Mouse (Mus musculus) stomach, embryonic 15.5 days (tissue): ENCODE results near the gene Inca1. TPM values are rescaled to one million over a fixed set of nuclear protein-coding genes. Genes with fewer than 3 reads are reported as not detected.

ENCODE experiments used
- ATAC-seq: fragments of 200-750 bp; cut with Nextera tagmentation; 2 replicates; pipeline ENCODE4 v1.8.0; 2017; ENCODE audit warnings: low read depth, moderate number of reproducible peaks, moderate TSS enrichment; ENCODE audit not compliant: insufficient read depth, low FRiP score
- H3K27ac ChIP-seq: fragments of 300-500 bp; sonication (generic); 2 replicates; pipeline ENCODE4 v1.5.1; 2015; ENCODE audit warnings: mild to moderate bottlenecking, inconsistent platforms
- H3K27me3 ChIP-seq: fragments of 300-500 bp; sonication (generic); replicated peaks from 2 replicates; pipeline ENCODE4 v1.6.1; 2015; ENCODE audit warnings: inconsistent platforms
- H3K36me3 ChIP-seq: fragments of 300-500 bp; sonication (generic); 2 replicates; pipeline ENCODE4 v1.6.1; 2015; ENCODE audit warnings: inconsistent platforms
- H3K4me1 ChIP-seq: fragments of 300-500 bp; sonication (generic); 2 replicates; pipeline ENCODE4 v1.6.1; 2015; ENCODE audit warnings: inconsistent platforms
- H3K4me2 ChIP-seq: fragments of 300-500 bp; sonication (generic); 2 replicates; pipeline ENCODE4 v1.6.1; 2015; ENCODE audit warnings: mild to moderate bottlenecking, inconsistent platforms
- H3K4me3 ChIP-seq: fragments of 300-500 bp; sonication (generic); replicated peaks from 2 replicates; pipeline ENCODE4 v1.5.1; 2015; ENCODE audit warnings: inconsistent platforms
- H3K9ac ChIP-seq: fragments of 300-500 bp; sonication (generic); 2 replicates; pipeline ENCODE4 v1.6.1; 2015; ENCODE audit warnings: inconsistent platforms
- H3K9me3 ChIP-seq: fragments of 300-500 bp; sonication (generic); 2 replicates; pipeline ENCODE4 v1.6.1; 2016; ENCODE audit warnings: inconsistent platforms
- WGBS: fragments of 180-500 bp; shearing (Covaris S2); methylation state at CpG from one replicate; pipeline ENCODE4 v1.1.7; 2015; 5-methylcytosine and 5-hydroxymethylcytosine counted together
- polyA plus RNA-seq: library from polyadenylated mRNA; unstranded; fragments of >200 nt; fragmentation: Nextera tagmentation; extraction: Ambion mirVana; gene quantifications from 2 replicates; pipeline ENCODE4 v1.2.1, GENCODE M21; 2015

Gene Inca1
- polyA plus RNA-seq, 1 experiment from 2014 or later = 1.1 TPM

DNA sequence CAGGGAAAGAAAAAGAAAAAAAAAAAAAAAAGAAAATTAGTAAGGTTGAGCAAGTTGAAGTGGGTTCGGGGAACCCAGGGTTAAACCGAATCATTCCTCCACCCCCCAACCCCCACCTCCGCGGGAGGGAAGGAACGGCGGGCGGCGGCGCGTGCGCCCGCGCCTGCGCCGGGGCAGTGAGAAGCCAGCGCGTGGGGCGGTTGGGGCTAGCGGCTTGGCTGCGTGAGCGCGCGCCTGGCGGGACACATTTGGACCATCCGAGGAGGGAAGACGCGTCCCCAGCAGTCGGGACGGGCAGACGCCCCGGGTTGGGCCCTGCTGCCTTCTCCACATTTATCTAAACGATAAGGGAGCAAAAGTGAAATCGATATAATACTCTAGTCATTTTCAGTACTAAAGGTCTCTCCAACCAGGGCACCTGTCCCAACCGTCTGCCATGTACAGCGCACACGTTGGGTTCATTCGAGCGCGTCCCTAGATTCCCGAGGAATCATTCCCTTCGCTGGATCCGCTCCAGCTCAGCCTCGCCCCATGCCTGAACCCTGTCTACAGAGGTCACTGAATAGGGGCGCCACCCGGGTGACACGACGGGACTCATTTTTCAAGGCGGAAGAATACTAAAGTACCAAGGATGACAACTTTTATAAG, 44.9 kb downstream of the Inca1 start:
- WGBS = under 1% methylated on average over 48 of the region's 48 CpGs
- peak; percentile 44 for ATAC-seq
- H3K4me3 ChIP-seq = peak overlapping the region; percentile 73
- no peaks in the 10 kb centered on the region for H3K27me3 ChIP-seq
- H3K36me3 ChIP-seq = peaks cover 20% of the 10 kb centered on the region
- peaks cover 53% of the 10 kb centered on the region for H3K4me1 ChIP-seq
- H3K9me3 ChIP-seq = no peaks in the 10 kb centered on the region
- H3K27ac ChIP-seq = peak overlapping the region; percentile 97
- H3K4me2 ChIP-seq = peak overlapping the region; percentile 94
- peak overlapping the region; percentile 47; the same call in 1 of the 2 replicates for H3K9ac ChIP-seq

DNA sequence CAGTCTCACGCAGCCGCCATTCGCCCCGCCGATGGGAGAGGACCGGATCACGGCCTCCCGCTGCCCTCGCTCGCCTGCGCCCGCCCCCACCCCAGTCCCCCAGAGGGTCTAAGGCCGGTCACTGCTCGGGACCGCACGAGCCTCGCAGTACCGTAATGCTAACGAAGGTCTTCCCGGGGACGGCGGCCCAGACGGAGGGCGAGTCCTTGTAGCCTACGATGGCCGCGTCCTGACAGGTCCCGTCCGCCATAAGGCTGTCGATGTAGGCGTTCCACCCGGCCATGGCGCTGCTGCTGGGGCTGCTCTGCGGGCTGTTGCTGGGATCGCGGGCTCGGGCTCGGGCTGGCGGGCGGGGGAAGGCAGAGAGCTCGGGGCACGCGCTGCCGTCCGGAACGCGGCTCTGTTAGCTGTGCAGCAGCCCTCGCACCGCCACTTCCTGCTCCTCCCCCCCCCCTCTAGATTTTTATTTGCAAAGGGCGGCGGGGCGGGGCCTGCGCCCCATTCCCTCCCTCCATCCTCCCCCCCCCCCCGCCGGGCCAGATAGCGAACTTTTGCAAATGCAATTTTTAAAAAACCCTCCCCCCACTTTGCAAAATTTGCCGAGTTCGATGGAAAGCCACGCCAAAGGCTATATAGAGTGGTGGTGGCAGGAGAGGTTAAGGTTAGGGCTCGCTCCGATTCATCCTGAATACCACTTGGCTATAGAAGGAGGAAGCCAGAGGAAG, 45.6 kb downstream of the Inca1 start, which contains the start of gene Pfn1:
Gene Pfn1 (minus strand): TSS at position 447 of the 725 bp plus-strand sequence.
- Histone ChIP-seq H3K27ac (peak within 1 kb of the TSS; percentile 97), H3K4me1 (peaks cover 58% of the 10 kb centered on the region), H3K27me3 (no peaks in the 10 kb centered on the region), H3K36me3 (peaks cover 27% of the 10 kb centered on the region), H3K9ac (peak within 1 kb of the TSS; percentile 89), H3K9me3 (no peaks in the 10 kb centered on the region), H3K4me2 (peak within 1 kb of the TSS; percentile 94), H3K4me3 (peak within 1 kb of the TSS; percentile 73)
- ATAC-seq = peak; percentile 13; the same call in 1 of the 2 replicates
- WGBS = 0% methylated on average over 55 of the region's 61 CpGs

DNA sequence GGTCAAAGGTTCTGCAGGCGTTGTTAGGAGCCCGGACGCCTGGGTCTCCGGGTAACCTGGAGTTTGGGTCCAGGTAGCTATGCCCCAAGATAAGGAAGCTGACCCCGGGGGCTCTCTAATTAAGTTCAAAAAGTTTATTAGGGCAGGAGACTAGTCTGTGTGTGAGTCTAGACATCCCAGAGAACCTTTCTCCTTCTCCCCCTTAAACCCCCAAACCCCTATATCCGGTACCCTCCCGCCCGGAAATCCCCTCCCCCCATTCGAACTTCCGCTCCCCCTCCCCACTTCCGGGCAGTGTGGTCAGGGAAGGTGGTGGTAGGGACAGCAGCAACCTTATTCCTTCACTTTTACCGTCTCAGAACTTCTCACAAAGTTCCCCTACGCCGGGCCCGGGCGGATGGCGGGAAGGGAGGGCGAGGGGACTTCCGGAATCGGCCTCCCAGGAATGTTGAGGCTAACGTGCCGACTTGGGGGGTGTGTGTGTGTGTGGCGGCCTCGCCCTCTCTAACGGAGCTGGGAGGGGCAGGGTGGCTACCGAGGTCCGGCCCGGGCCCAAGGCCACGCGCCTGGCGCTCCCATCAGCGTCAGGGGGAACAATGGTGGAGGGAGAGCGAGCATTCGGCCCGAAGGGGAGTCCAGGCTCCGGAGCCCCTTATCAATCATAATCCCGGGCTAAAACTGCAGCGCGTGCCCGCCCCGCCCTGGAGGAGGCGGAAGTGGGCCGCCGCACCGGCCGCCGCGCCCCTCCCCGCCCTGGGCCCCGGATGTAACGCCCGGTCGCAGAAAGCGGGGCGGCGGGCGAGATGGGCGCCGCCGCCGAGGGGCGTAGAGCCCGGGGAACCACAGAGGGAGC, 46.4 kb downstream of the Inca1 start:
- WGBS = under 1% methylated on average over 58 of the region's 63 CpGs
- Histone ChIP-seq H3K9me3 (no peaks in the 10 kb centered on the region), H3K27me3 (no peaks in the 10 kb centered on the region), H3K4me2 (peak overlapping the region; percentile 94), H3K36me3 (peaks cover 35% of the 10 kb centered on the region), H3K4me1 (peaks cover 62% of the 10 kb centered on the region), H3K27ac (peak overlapping the region; percentile 97), H3K4me3 (peak overlapping the region; percentile 73), H3K9ac (peak overlapping the region; percentile 89)
- ATAC-seq = peak; percentile 45; the same call in 1 of the 2 replicates

DNA sequence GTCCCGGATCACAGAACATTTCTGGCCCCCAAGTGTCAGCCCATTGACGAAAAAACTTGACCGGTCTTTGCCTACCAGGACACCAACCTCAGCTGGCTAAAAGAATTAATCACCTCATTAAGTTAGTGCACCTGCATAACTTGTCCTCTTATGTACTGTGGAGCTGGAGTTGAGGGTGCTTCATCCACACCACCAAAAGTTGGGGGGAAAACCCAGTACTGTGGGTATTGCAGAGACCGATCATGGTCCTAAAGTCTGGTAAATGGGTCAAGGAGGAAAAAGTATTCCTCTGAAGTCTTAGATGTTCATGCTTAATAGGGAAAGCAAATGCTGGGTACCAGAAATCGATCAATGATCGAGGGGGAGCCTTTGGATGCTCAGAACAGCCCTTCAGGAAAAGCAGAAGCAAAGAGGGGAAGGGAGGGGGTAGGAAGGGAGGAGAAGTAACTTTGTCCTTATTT, 47.0 kb downstream of the Inca1 start:
- no peaks in the 10 kb centered on the region for H3K9me3 ChIP-seq
- H3K36me3 ChIP-seq = peaks cover 36% of the 10 kb centered on the region
- H3K27ac ChIP-seq = peak overlapping the region; percentile 97
- WGBS = 34% methylated on average over 6 of the region's 6 CpGs
- H3K4me3 ChIP-seq = peak overlapping the region; percentile 73
- H3K4me2 ChIP-seq = peak overlapping the region; percentile 94
- ATAC-seq = no peak
- H3K4me1 ChIP-seq = peaks cover 61% of the 10 kb centered on the region
- peak overlapping the region; percentile 89 for H3K9ac ChIP-seq
- H3K27me3 ChIP-seq = no peaks in the 10 kb centered on the region

DNA sequence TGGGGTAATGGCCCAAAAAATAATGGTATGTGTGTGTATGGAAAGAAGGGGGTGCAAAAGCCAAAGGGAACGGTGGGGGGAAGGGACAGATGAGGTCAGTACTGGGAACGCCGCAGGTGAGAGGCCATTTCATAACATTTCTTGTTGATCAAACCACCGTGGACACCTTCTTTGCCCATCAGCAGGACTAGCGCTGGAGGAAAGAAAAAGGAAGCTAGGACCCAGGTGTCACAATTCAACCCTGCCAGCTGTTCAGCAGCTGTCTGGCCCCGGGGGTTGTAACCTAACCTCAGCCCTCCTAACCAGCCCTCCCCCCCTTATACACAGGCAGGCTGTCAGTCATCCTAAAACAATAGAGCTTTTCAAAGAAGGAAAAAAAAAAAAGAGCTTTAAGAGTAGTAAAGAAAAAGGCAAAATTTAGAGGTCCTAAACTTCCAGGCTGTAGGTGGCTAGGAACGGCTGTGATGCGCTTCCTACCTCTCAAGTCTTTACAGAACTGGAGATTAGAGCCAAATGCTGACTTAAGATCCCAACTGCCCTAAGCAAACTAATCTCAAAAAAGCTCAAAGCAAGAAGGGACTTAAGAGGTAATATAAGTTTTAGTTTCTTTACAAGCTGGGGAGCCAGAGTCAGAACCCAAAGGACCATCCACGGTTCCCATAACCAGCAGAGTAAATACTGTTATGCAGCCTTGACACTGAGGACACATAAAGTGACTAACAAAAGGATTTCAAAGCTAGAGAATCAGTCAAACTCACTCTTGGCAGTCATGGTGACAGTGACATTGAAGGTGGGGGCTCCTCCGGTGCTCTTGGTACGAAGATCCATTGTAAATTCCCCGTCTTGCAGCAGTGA, 47.7 kb downstream of the Inca1 start:
- Histone ChIP-seq H3K4me3 (peak overlapping the region; percentile 73), H3K4me2 (peak overlapping the region; percentile 94), H3K9ac (peak overlapping the region; percentile 89), H3K9me3 (no peaks in the 10 kb centered on the region), H3K27ac (peak overlapping the region; percentile 97), H3K4me1 (peaks cover 58% of the 10 kb centered on the region), H3K36me3 (peaks cover 36% of the 10 kb centered on the region), H3K27me3 (no peaks in the 10 kb centered on the region)
- no peak for ATAC-seq
- 46% methylated on average over 12 of the region's 12 CpGs for WGBS

DNA sequence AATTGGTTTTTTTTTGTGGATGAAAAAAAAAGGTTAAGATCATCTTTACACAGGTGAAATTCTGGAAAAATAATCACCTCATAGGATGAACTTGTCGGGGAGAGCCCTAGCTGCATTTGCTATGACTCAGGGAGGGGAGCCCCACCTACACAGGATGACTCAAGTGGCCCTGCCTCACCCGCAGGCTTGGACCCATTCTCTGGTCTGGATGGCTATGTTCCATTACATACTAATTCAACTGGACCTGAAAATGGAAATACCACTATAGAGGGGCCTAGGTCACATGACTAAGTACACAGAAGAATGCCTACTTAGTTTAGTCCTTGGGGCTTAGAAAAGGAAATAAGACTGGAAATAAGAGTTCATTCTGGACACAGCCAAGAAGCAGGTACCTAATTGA, 48.6 kb downstream of the Inca1 start:
- Histone ChIP-seq H3K9me3 (no peaks in the 10 kb centered on the region), H3K9ac (no peak overlapping the region), H3K27ac (peak overlapping the region; percentile 97), H3K4me3 (peak overlapping the region; percentile 5), H3K4me1 (peaks cover 50% of the 10 kb centered on the region), H3K36me3 (peaks cover 36% of the 10 kb centered on the region), H3K4me2 (peak overlapping the region; percentile 94), H3K27me3 (no peaks in the 10 kb centered on the region)
- ATAC-seq = no peak
- 54% methylated on average over 2 of the region's 2 CpGs for WGBS

DNA sequence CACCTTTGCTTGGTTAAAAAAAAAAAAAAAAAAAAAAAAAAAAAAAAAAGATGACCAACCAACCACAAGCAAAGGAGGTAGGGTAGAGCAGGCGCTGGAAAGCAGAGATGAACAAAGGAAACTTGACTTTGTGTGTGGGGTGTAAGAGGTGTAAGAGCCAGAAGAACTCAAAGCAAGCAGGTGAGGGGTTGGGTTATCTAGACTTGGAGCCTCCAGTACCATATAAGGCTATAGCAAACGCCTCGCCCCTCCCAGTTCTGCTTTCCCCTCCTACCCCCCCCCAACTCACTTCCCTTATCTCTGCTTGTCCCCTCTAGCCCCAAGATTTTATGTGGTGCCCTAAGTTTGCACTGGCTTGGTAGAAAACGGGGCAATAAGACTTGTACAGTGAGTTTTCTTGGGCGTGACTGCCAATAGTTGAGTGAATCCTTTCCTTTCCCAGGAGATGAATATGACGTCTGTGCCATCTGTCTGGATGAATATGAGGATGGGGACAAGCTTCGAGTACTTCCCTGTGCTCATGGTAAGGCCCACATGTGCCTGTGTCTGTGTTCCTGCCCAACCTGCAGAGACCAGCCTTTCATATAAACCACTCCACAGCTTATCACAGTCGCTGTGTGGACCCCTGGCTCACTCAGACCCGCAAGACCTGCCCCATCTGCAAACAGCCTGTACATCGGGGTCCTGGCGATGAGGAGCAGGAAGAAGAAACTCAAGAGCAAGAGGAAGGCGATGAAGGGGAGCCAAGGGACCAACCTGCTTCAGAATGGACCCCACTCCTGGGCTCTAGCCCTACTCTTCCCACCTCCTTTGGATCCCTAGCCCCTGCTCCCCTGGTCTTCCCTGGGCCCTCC, 49.4 kb downstream of the Inca1 start:
- Histone ChIP-seq H3K4me2 (peak overlapping the region; percentile 94), H3K9ac (no peak overlapping the region), H3K27ac (peak overlapping the region; percentile 97), H3K27me3 (no peaks in the 10 kb centered on the region), H3K4me3 (peak overlapping the region; percentile 5), H3K9me3 (no peaks in the 10 kb centered on the region), H3K36me3 (peaks cover 36% of the 10 kb centered on the region), H3K4me1 (peaks cover 51% of the 10 kb centered on the region)
- 57% methylated on average over 12 of the region's 12 CpGs for WGBS
- no peak for ATAC-seq

DNA sequence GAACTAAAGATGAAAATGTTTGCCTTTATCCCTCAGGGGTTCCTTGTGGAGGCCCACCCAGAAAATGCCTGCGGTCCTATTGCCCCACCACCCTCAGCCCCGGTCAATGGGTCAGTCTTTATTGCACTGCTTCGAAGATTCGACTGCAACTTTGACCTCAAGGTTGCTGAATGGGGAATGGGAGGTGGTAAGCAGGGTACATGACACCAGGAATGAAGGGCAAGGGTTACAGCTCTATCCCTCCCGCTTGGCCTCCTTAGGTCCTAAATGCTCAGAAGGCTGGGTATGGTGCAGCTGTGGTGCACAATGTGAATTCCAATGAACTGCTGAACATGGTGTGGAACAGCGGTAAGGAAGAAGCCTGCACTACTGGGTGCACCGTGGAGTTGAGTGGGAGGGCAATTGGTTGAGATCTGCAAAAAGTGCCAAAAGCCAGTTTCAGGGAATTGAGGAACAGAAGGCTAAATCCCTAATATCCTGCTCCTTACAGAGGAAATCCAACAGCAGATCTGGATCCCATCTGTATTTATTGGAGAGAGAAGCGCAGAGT, 50.7 kb downstream of the Inca1 start:
- H3K27ac ChIP-seq = peak overlapping the region; percentile 97
- peaks cover 45% of the 10 kb centered on the region for H3K36me3 ChIP-seq
- peak overlapping the region; percentile 93 for H3K4me2 ChIP-seq
- no peak overlapping the region for H3K9ac ChIP-seq
- WGBS = 77% methylated on average over 8 of the region's 8 CpGs
- no peak for ATAC-seq
- peaks cover 53% of the 10 kb centered on the region for H3K4me1 ChIP-seq
- H3K27me3 ChIP-seq = no peaks in the 10 kb centered on the region
- H3K9me3 ChIP-seq = no peaks in the 10 kb centered on the region
- peak overlapping the region; percentile 71; the same call in 1 of the 2 replicates for H3K4me3 ChIP-seq

DNA sequence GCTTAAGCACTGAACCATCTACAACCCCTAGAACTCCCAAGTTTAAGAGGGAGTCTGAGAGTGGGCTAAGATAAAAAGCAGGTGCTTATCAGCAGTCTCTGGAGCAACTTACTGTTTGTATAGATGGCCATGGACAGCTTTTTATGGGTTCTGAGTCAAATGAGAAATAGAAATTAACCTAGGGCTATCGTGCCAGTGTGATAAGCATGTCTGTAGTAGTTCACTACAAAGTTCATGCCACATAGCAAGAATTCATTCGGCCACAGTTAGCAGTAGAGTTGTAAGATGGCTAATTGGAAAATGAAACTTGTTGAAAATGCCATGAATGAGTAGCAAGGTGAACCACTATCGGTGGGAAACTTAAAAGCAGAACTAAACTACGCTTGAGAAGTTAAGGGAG, 51.4 kb downstream of the Inca1 start:
- ATAC-seq = no peak
- Histone ChIP-seq H3K27me3 (no peaks in the 10 kb centered on the region), H3K4me3 (peak overlapping the region; percentile 71), H3K9ac (peak overlapping the region; percentile 21; the same call in 1 of the 2 replicates), H3K4me1 (peaks cover 53% of the 10 kb centered on the region), H3K36me3 (peaks cover 48% of the 10 kb centered on the region), H3K27ac (peak overlapping the region; percentile 97; the same call in 1 of the 2 replicates), H3K4me2 (peak overlapping the region; percentile 93), H3K9me3 (no peaks in the 10 kb centered on the region)
- WGBS = 72% methylated on average over 4 of the region's 4 CpGs
